Mouse (Mus musculus) ES-E14 (cell line): ENCODE results near the gene Ngfr.
A peak's percentile ranks its signal among the peaks of the same experiment; 100 is the strongest.

Experiments
- CHD2 ChIP-seq: IDR thresholded peaks from 2 replicates; pipeline ENCODE4 v1.6.1; 2014; ENCODE audit warnings: mild to moderate bottlenecking, low read depth, low read length, inconsistent platforms
- MAFK ChIP-seq: IDR thresholded peaks from 2 replicates; pipeline ENCODE4 v1.6.1; 2014; ENCODE audit warnings: mild to moderate bottlenecking, low read depth, low read length, inconsistent platforms; ENCODE audit not compliant: insufficient read depth
- ZC3H11A ChIP-seq: IDR thresholded peaks from 2 replicates; pipeline ENCODE4 v1.6.1; 2012; ENCODE audit warnings: low read depth, mild to moderate bottlenecking, inconsistent platforms, low read length, borderline replicate concordance
- ZNF384 ChIP-seq: IDR thresholded peaks from 2 replicates; pipeline ENCODE4 v1.6.1; 2012; ENCODE audit warnings: low read depth, low read length, inconsistent platforms

GRCm38 (mm10) chr11:95533484-95534160, 53.9 kb downstream of the Ngfr start:
- TF ChIP-seq CHD2 (no peak), ZNF384 (no peak), ZC3H11A (peak; percentile 60; the same call in 1 of the 2 replicates), MAFK (no peak)
